Comparison of ENCODE assay signal across 1 mouse cellular context in the genomic region with DNA sequence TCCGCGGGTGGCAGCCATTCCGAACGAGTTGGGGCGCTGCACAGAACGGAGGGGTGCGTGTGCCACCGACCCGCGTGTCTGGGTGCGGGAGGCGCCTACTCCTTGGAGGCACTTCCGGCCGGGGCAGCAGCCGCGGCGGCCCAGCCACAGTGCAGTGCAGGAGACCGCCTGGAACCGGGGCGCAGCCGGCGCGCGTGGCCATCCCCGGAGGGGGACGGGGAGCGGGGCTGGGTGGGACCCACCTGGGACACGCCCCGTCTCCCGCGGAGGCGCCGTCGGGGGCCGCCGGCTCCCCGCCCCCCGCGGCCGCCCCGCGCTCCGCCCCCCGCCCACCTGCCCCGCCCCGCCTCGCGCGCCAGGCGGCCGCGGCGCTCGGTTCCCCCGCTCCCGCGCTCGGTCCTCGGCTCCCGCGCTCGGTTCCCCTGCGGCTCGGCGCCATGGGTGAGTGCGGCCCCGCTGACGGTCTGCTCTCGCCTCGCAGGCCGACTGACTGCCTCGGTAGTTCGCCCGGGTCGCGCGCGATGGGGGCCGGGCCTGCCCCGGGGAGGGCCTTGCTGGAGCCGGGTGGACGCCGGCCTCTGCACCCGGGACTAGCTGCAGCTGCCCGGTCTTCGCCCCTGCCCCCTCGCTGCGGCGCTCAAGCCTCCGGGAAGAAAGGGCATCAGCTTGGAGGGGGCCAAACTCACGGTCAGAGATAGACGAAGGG.
A peak's percentile ranks its signal among the peaks of the same experiment; 100 is the strongest.
TF ChIP-seq lines count a peak whose summit lies in the region.

No protein-coding gene starts in this region.

TF ChIP-seq in CH12.LX, 34 proteins besides CTCF, POLR2A, EP300 and RAD21:
- no peak for TF ChIP-seq JUND (conservative IDR thresholded peaks at IDR 0.05; ENCODE audit: low read depth, low read length)
- peak; percentile 40; the same call in 1 of the 2 replicates for TF ChIP-seq NELFE (IDR thresholded peaks at IDR 0.05; ENCODE audit: low read depth, low read length)
- 0 out of 2 replicates have a peak, but pooled peaks have one; percentile 23 for TF ChIP-seq MXI1 (IDR thresholded peaks at IDR 0.05; ENCODE audit: low read depth, low read length)
- TF ChIP-seq UBTF (IDR thresholded peaks at IDR 0.05; ENCODE audit: low read depth, low read length): peak; percentile 86
- no peak for TF ChIP-seq IRF4 (IDR thresholded peaks at IDR 0.05; ENCODE audit: low read depth, low read length)
- peak; percentile 42 for TF ChIP-seq ELF1 (IDR thresholded peaks at IDR 0.05; ENCODE audit: low read depth, low read length)
- no peak for TF ChIP-seq MYC (IDR thresholded peaks at IDR 0.05; ENCODE audit: low read depth, low read length)
